Mouse (Mus musculus) kidney, postnatal 10 days (tissue): ENCODE results near the gene 1700001O22Rik.

Source experiments
- DNase-seq: peaks from one replicate; pipeline ENCODE4 v3.0.0; 2021; ENCODE audit warnings: mixed read lengths

Gene 1700001O22Rik

GRCm38 (mm10) chr2:30777266-30777665, 26.2 kb downstream of the 1700001O22Rik start:
- no peak for DNase-seq

- DNase-seq = no peak
Measured at GRCm38 (mm10) chr2:30775955-30776354, 27.5 kb downstream of the 1700001O22Rik start.

GRCm38 (mm10) chr2:30773313-30774005, 30.0 kb downstream of the 1700001O22Rik start:
- DNase-seq = no peak

GRCm38 (mm10) chr2:30772581-30773312, 30.7 kb downstream of the 1700001O22Rik start:
- DNase-seq = peak; percentile 68

- peak; percentile 87 for DNase-seq
Measured at GRCm38 (mm10) chr2:30771806-30772460, 31.5 kb downstream of the 1700001O22Rik start.

- DNase-seq = peak; percentile 59
Measured at GRCm38 (mm10) chr2:30771368-30771805, 32.1 kb downstream of the 1700001O22Rik start.

GRCm38 (mm10) chr2:30769187-30769586, 34.3 kb downstream of the 1700001O22Rik start:
- no peak for DNase-seq

GRCm38 (mm10) chr2:30768529-30768928, 34.9 kb downstream of the 1700001O22Rik start:
- DNase-seq = no peak

GRCm38 (mm10) chr2:30767626-30768240, 35.7 kb downstream of the 1700001O22Rik start:
- no peak for DNase-seq

- DNase-seq = no peak
Measured at GRCm38 (mm10) chr2:30766446-30766845, 37.0 kb downstream of the 1700001O22Rik start.

GRCm38 (mm10) chr2:30760706-30761105, 42.8 kb downstream of the 1700001O22Rik start:
- DNase-seq = no peak

GRCm38 (mm10) chr2:30759858-30760547, 43.5 kb downstream of the 1700001O22Rik start:
- DNase-seq = peak; percentile 75

GRCm38 (mm10) chr2:30759442-30759841, 44.0 kb downstream of the 1700001O22Rik start:
- peak; percentile 52 for DNase-seq

- DNase-seq = peak; percentile 41
Measured at GRCm38 (mm10) chr2:30759088-30759374, 44.4 kb downstream of the 1700001O22Rik start.

GRCm38 (mm10) chr2:30758341-30759087, 44.9 kb downstream of the 1700001O22Rik start:
- DNase-seq = peak; percentile 97

GRCm38 (mm10) chr2:30756962-30757715, 46.3 kb downstream of the 1700001O22Rik start:
- no peak for DNase-seq

GRCm38 (mm10) chr2:30755985-30756765, 47.3 kb downstream of the 1700001O22Rik start:
- DNase-seq = no peak

GRCm38 (mm10) chr2:30754831-30755230, 48.6 kb downstream of the 1700001O22Rik start:
- no peak for DNase-seq

GRCm38 (mm10) chr2:30753219-30753618, 50.2 kb downstream of the 1700001O22Rik start:
- DNase-seq = peak; percentile 74

- no peak for DNase-seq
Measured at GRCm38 (mm10) chr2:30752471-30752870, 51.0 kb downstream of the 1700001O22Rik start.
